Mouse (Mus musculus): ENCODE measurements at regions not wholly inside any gene's neighbourhood (a gene's known extent, or its start where the extent isn't known, plus 50 kb on each side); places are given as distances from the start of the nearest gene placed in this dataset.
A peak's percentile ranks its signal among the peaks of the same experiment; 100 is the strongest.

DNA sequence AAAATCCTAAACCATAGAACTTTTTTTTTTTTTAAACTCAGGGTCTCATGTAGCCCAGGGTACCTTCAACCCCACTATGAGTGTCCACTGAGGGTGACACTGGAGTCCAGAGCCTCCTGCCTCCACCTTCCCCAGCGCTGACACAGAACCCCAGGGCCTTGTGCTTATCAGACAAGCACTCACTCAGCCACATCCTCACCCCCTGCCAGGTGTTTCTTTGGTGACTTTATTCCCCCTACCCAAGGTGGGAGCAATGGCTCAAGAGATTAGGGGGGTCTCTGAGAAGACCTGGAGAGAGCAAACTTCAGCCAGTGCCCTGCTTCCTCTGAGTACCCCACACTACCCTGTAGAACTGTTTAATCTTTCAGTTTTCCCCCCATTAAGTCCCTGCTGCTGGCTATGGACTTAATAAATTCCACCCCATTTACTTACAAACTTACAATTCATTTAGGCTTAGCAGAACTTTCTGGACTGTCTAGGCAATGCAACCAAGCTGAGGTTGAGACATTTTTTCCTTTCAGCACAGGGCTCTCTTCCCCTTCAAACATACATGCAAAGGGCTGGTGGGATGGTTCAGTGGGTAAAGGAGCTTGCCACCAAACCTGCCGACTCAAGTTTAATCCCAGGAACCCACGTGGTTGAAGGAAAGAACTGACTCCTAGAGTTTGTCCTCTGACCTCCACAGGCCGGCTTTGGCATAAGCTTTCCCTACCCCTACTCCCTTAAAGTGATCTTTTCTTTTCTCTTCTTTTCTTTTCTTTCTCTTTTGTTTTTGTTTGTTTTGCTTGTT, 54.2 kb upstream of the Cux1 start:
- Histone ChIP-seq H3K27me3 (ENCODE audit: control insufficient read depth in 1 of 2, insufficient read depth in 2 of 2, low read length in 2 of 2) (no peaks in the 10 kb centered on the region), H3K27ac (ENCODE audit: control insufficient read depth, low read depth, low read length) (peak overlapping the region; percentile 99), H3K4me1 (ENCODE audit: control insufficient read depth in 1 of 2, insufficient read depth in 2 of 2, low read length in 2 of 2) (peaks cover 31 to 58% of the 10 kb centered on the region in 2 experiments), H3K9me3 (replicated peaks; ENCODE audit: insufficient read depth, low read length) (no peaks in the 10 kb centered on the region), H3K79me2 (ENCODE audit: control insufficient read depth, insufficient read depth, low read length, poor library complexity) (peaks cover 4% of the 10 kb centered on the region; the same call in 1 of the 2 replicates), H3K9ac (ENCODE audit: control insufficient read depth, low read depth, low read length, poor library complexity, severe bottlenecking) (peak overlapping the region; percentile 87), H3K4me3 (ENCODE audit: control insufficient read depth in 1 of 2, insufficient read depth in 1 of 2, low read depth in 2 of 2, low read length in 2 of 2) (peak overlapping the region in 1 of 2 experiments; percentile 27; a peak in 1 of 4 replicates), H3K36me3 (ENCODE audit: control insufficient read depth in 1 of 2, insufficient read depth in 2 of 2, low read length in 2 of 2) (peaks cover 0 to 47% of the 10 kb centered on the region in 2 experiments; a peak in 2 of 4 replicates)
- peak; percentile 78 for DNase-seq (ENCODE audit: low read depth, low spot score)
- TF ChIP-seq TCF12 (IDR thresholded peaks at IDR 0.05; ENCODE audit: low read depth, low read length) (peak; percentile 90), RCOR1 (IDR thresholded peaks at IDR 0.05; ENCODE audit: low read depth, low read length) (peak; percentile 40; the same call in 1 of the 2 replicates), NELFE (IDR thresholded peaks at IDR 0.05; ENCODE audit: low read depth, low read length) (0 out of 2 replicates have a peak, but pooled peaks have one; percentile 35), ZKSCAN1 (IDR thresholded peaks at IDR 0.05; ENCODE audit: low read depth, low read length) (no peak), MAZ (IDR thresholded peaks at IDR 0.05; ENCODE audit: low read depth, low read length) (peak; percentile 84; the same call in 1 of the 2 replicates), CHD2 (IDR thresholded peaks at IDR 0.05; ENCODE audit: low read length) (no peak), MAX (IDR thresholded peaks at IDR 0.05; ENCODE audit: low read length) (no peak), GATA1 (IDR thresholded peaks at IDR 0.05; ENCODE audit: low read depth, low read length) (peak; percentile 79), GABPA (IDR thresholded peaks at IDR 0.05; ENCODE audit: low read depth, low read length) (0 out of 2 replicates have a peak, but pooled peaks have one; percentile 15), USF1 (IDR thresholded peaks at IDR 0.05; ENCODE audit: low read depth, low read length) (peak; percentile 53), MYB (IDR thresholded peaks at IDR 0.05; ENCODE audit: low read depth, low read length) (no peak), USF2 (IDR thresholded peaks at IDR 0.05; ENCODE audit: borderline replicate concordance in 1 of 2, insufficient read depth in 1 of 2, low read depth in 1 of 2, low read length in 2 of 2) (no peak), ZNF384 (IDR thresholded peaks at IDR 0.05; ENCODE audit: low read depth, low read length) (no peak; the same call in none of the 2 replicates), TBP (IDR thresholded peaks at IDR 0.05; ENCODE audit: low read depth, low read length) (no peak), TAL1 (IDR thresholded peaks at IDR 0.05; ENCODE audit: low read length) (peak; percentile 84), MAFK (IDR thresholded peaks at IDR 0.05; ENCODE audit: borderline replicate concordance, low read depth, low read length) (no peak), MXI1 (IDR thresholded peaks at IDR 0.05; ENCODE audit: low read depth, low read length) (no peak), SIN3A (IDR thresholded peaks at IDR 0.05; ENCODE audit: low read length) (peak; percentile 80), ETS1 (IDR thresholded peaks at IDR 0.05; ENCODE audit: low read depth, low read length) (peak; percentile 68), MEF2A (IDR thresholded peaks at IDR 0.05; ENCODE audit: extremely low read depth, insufficient replicate concordance, low read depth, low read length, poor library complexity, severe bottlenecking) (no peak), MYC (IDR thresholded peaks at IDR 0.05; ENCODE audit: low read depth, low read length) (no peak), CHD1 (IDR thresholded peaks at IDR 0.05; ENCODE audit: low read depth, low read length) (0 out of 2 replicates have a peak, but pooled peaks have one; percentile 68), ZC3H11A (IDR thresholded peaks at IDR 0.05; ENCODE audit: low read depth, low read length) (no peak), EP300 (IDR thresholded peaks at IDR 0.05; ENCODE audit: low read depth in 1 of 2, low read length in 2 of 2) (peak; percentile 83 to 84), NRF1 (IDR thresholded peaks at IDR 0.05; ENCODE audit: insufficient read depth, low read depth, low read length, poor library complexity, severe bottlenecking) (no peak), ZMIZ1 (IDR thresholded peaks at IDR 0.05; ENCODE audit: low read depth, low read length) (0 out of 2 replicates have a peak, but pooled peaks have one; percentile 25), BHLHE40 (IDR thresholded peaks at IDR 0.05; ENCODE audit: borderline replicate concordance, low read depth, low read length) (0 out of 2 replicates have a peak, but pooled peaks have one; percentile 8)

Data from MEL (cell line).